Mouse (Mus musculus) hindbrain, embryonic 11.5 days (tissue): ENCODE measurements around the gene Arrdc2. TPM values are rescaled to one million over a fixed set of nuclear protein-coding genes. Genes with fewer than 3 reads are reported as not detected.

Experiments used
- ATAC-seq: fragments of 200-750 bp; cut with Nextera tagmentation; 2 replicates; pipeline ENCODE4 v1.8.0; 2017; ENCODE audit warnings: mild to moderate bottlenecking, moderate TSS enrichment, moderate library complexity; ENCODE audit not compliant: low FRiP score
- DNase-seq: peaks from one replicate; pipeline ENCODE4 v3.0.0-alpha.2; 2015; ENCODE audit warnings: low spot score
- H3K27ac ChIP-seq: fragments of 300-500 bp; sonication (generic); 2 replicates; pipeline ENCODE4 v1.5.1; 2014; ENCODE audit warnings: mild to moderate bottlenecking, low read depth, low read length
- H3K27me3 ChIP-seq: fragments of 300-500 bp; sonication (generic); 2 replicates; pipeline ENCODE4 v1.6.1; 2014; ENCODE audit warnings: mild to moderate bottlenecking, low read length, moderate library complexity, mixed read lengths; ENCODE audit not compliant: control insufficient read depth, insufficient read depth
- H3K36me3 ChIP-seq: fragments of 300-500 bp; sonication (generic); 2 replicates; pipeline ENCODE4 v1.6.1; 2014; ENCODE audit warnings: mild to moderate bottlenecking, low read length, moderate library complexity, mixed read lengths; ENCODE audit not compliant: control insufficient read depth, insufficient read depth
- H3K4me1 ChIP-seq: fragments of 300-500 bp; sonication (generic); replicated peaks from 2 replicates; pipeline ENCODE4 v1.6.1; 2014; ENCODE audit warnings: low read length, mixed read lengths; ENCODE audit not compliant: control insufficient read depth, insufficient read depth
- H3K4me2 ChIP-seq: fragments of 300-500 bp; sonication (generic); replicated peaks from 2 replicates; pipeline ENCODE4 v1.6.1; 2014; ENCODE audit warnings: mild to moderate bottlenecking, low read depth, low read length
- H3K4me3 ChIP-seq: fragments of 300-500 bp; sonication (generic); 2 replicates; pipeline ENCODE4 v1.5.1; 2014; ENCODE audit warnings: low read depth, low read length
- H3K9ac ChIP-seq: fragments of 300-500 bp; sonication (generic); 2 replicates; pipeline ENCODE4 v1.6.1; 2014; ENCODE audit warnings: low read depth, low read length
- H3K9me3 ChIP-seq: fragments of 300-500 bp; sonication (generic); 2 replicates; pipeline ENCODE4 v1.6.1; 2016; ENCODE audit warnings: low read length; ENCODE audit not compliant: control insufficient read depth
- WGBS: fragments of 180-500 bp; shearing (Covaris S2); extraction: QIAGEN DNeasy Blood & Tissue Kit; methylation state at CpG from one replicate; pipeline ENCODE4 v1.1.7; 2014; 5-methylcytosine and 5-hydroxymethylcytosine counted together
- polyA plus RNA-seq: library from polyadenylated mRNA; unstranded; fragments of >200 nt; fragmentation: Nextera tagmentation; extraction: Ambion mirVana; gene quantifications from 2 replicates; pipeline ENCODE4 v1.2.1, GENCODE M21; 2014

The Arrdc2 gene
- polyA plus RNA-seq, result 9.9 and 10.3 TPM in 2 replicates

GRCm38 (mm10) chr8:70839408-70840351 lies at the start of gene Arrdc2:
TSS of gene Arrdc2 (minus strand) at chr8:70839720.
- Histone ChIP-seq H3K4me2 (peak within 1 kb of the TSS; percentile 83), H3K36me3 (no peaks in the 10 kb centered on the region), H3K9ac (peak within 1 kb of the TSS; percentile 70), H3K27ac (peak within 1 kb of the TSS; percentile 67), H3K4me3 (peak within 1 kb of the TSS; percentile 57), H3K27me3 (no peaks in the 10 kb centered on the region), H3K9me3 (no peaks in the 10 kb centered on the region), H3K4me1 (peaks cover 5% of the 10 kb centered on the region; the same call in 1 of the 2 replicates)
- peak; percentile 99 for DNase-seq
- ATAC-seq, result peak; percentile 97
- 2% methylated on average over 55 of the region's 55 CpGs for WGBS

DNA sequence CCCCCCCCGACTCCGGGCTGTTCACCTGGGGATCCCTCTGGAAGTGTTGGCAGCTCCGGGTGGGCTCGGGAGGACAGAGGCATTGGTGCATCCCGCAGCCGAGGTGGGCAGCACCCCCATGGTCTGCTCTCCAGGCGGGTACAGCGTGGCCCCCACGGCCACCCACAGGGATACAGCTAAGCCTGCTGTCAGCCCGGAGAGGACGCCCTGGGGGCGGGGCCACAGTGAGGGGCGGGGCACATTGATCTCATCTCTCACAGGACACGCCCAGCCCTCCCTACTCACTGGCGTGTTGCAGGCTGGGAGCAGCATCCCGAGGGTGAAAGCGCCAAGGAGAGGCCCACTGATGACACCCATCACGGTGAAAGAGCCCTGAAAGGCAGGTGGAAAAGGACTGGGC lies 48.1 kb upstream of the Arrdc2 start:
- ATAC-seq, result peak; percentile 26; the same call in 1 of the 2 replicates
- 0 out of 2 replicates have a peak overlapping the region, but pooled peaks have one; percentile 6 for H3K4me3 ChIP-seq
- peaks cover 28% of the 10 kb centered on the region for H3K27me3 ChIP-seq
- peaks cover 7% of the 10 kb centered on the region; the same call in 1 of the 2 replicates for H3K4me1 ChIP-seq
- H3K4me2 ChIP-seq, result peak overlapping the region; percentile 23; the same call in 1 of the 2 replicates
- H3K36me3 ChIP-seq, result no peaks in the 10 kb centered on the region
- no peaks in the 10 kb centered on the region for H3K9me3 ChIP-seq
- peak; percentile 53 for DNase-seq
- WGBS, result 3% methylated on average over 17 of the region's 18 CpGs
- no peak overlapping the region for H3K27ac ChIP-seq
- H3K9ac ChIP-seq, result no peak overlapping the region

GRCm38 (mm10) chr8:70885612-70886011 lies 46.1 kb upstream of the Arrdc2 start:
- no peaks in the 10 kb centered on the region; the same call in 1 of the 2 replicates for H3K4me1 ChIP-seq
- no peaks in the 10 kb centered on the region for H3K9me3 ChIP-seq
- H3K27me3 ChIP-seq, result peaks cover 7% of the 10 kb centered on the region
- 14% methylated on average over 12 of the region's 12 CpGs for WGBS
- no peak for ATAC-seq
- no peak overlapping the region for H3K4me3 ChIP-seq
- H3K27ac ChIP-seq, result no peak overlapping the region
- H3K9ac ChIP-seq, result no peak overlapping the region
- H3K36me3 ChIP-seq, result no peaks in the 10 kb centered on the region
- DNase-seq, result peak; percentile 44
- no peak overlapping the region for H3K4me2 ChIP-seq

DNA sequence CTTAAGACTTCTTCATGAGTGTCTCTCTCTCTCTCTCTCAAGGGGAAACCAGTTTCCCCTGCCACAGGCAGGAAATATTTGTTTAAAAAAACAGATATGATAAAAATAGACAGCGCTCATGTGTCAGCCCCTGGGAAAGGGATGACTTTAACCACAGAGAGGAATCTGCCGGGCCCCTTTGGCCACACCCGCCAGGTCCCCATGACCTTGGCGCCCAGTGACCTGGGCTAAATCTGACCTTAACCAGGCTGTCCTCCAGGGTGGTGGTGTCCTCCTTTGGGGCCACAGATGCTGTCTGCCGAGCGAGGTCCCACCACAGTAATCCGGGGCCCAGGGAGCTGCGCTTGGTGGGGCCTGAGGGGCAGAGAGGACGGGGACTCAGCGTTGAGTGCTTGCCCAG lies 45.2 kb upstream of the Arrdc2 start:
- no peak overlapping the region for H3K4me3 ChIP-seq
- H3K9me3 ChIP-seq, result no peaks in the 10 kb centered on the region
- 93% methylated on average over 10 of the region's 10 CpGs for WGBS
- H3K36me3 ChIP-seq, result no peaks in the 10 kb centered on the region
- H3K9ac ChIP-seq, result no peak overlapping the region
- no peak for ATAC-seq
- H3K27ac ChIP-seq, result no peak overlapping the region
- DNase-seq, result no peak
- H3K27me3 ChIP-seq, result no peaks in the 10 kb centered on the region; the same call in 1 of the 2 replicates
- no peak overlapping the region for H3K4me2 ChIP-seq
- H3K4me1 ChIP-seq, result peaks cover 3% of the 10 kb centered on the region

DNA sequence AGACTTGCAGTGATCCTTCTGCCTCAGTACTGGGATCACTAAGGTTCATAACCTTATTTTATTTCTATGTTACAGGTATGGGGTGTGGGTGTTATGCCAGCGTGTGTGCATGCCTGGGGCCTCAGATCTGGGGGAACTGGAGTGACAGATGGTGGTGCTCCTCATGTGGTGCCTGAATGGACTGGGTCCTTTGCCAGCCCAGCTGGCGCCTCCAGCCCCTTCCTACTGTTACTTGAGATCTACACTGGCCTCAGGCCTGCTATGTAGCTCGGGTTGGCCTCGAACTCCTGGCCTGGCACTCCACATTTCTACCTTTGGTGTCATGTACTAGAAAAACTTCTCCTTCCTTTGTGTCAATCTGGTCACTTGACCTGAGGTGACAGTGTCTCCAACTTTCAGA lies 44.7 kb upstream of the Arrdc2 start:
- ATAC-seq (no peak), DNase-seq (no peak)
- no peaks in the 10 kb centered on the region for H3K9me3 ChIP-seq
- H3K36me3 ChIP-seq, result no peaks in the 10 kb centered on the region
- 88% methylated on average over 4 of the region's 4 CpGs for WGBS
- no peak overlapping the region for H3K27ac ChIP-seq
- H3K4me1 ChIP-seq, result peaks cover 3% of the 10 kb centered on the region
- no peak overlapping the region for H3K4me2 ChIP-seq
- no peaks in the 10 kb centered on the region; the same call in 1 of the 2 replicates for H3K27me3 ChIP-seq
- no peak overlapping the region for H3K4me3 ChIP-seq
- H3K9ac ChIP-seq, result no peak overlapping the region

DNA sequence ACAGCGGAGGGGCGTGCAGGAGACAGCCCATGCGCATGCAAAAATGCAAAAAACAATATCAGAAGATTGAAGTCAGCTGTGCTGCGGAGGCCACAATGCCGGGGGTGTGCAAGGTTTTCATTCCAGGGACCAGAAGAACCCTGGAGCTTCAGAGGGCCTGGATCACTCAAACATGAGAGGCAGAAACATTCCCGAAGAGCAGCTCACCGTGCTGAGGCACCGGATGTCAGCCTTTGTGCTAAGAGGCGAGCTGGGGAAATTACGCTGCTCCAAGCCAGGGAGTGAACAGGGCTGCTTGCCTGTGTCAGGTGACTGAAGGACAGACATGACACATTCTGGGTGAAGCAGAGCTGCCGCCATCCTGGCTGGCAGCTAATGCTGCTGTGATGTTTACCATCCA lies 41.0 kb upstream of the Arrdc2 start:
- H3K9ac ChIP-seq, result no peak overlapping the region
- H3K27ac ChIP-seq, result no peak overlapping the region
- peaks cover 3% of the 10 kb centered on the region; the same call in 1 of the 2 replicates for H3K4me1 ChIP-seq
- H3K4me2 ChIP-seq, result no peak overlapping the region
- H3K36me3 ChIP-seq, result no peaks in the 10 kb centered on the region
- no peaks in the 10 kb centered on the region for H3K9me3 ChIP-seq
- H3K4me3 ChIP-seq, result no peak overlapping the region
- H3K27me3 ChIP-seq, result no peaks in the 10 kb centered on the region
- no peak for ATAC-seq
- DNase-seq, result no peak
- 31% methylated on average over 11 of the region's 11 CpGs for WGBS

DNA sequence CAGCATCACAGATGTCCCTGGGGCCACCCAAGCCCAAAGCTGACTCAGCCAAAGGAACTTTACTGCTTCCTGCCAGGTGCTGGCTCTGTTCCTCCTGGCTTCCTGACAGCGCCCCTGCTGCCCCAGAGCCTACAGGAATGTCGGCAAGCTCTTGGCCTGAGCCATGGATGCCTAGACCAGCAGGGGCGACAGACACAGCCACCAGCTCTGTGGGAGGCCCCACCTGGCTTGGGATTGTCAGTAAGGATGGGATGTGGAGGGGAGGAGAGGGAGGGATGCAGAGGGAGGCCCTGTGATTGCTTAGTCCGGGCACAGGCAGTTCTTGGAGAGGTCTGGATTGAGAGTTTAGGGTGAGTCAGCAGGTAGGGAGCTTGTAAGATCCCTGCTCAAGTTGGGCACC lies 40.6 kb upstream of the Arrdc2 start:
- H3K4me2 ChIP-seq, result no peak overlapping the region
- H3K9ac ChIP-seq, result no peak overlapping the region
- DNase-seq (no peak), ATAC-seq (no peak)
- peaks cover 3% of the 10 kb centered on the region; the same call in 1 of the 2 replicates for H3K4me1 ChIP-seq
- 6% methylated on average over 4 of the region's 4 CpGs for WGBS
- H3K27me3 ChIP-seq, result no peaks in the 10 kb centered on the region
- no peak overlapping the region for H3K27ac ChIP-seq
- no peak overlapping the region for H3K4me3 ChIP-seq
- no peaks in the 10 kb centered on the region for H3K36me3 ChIP-seq
- H3K9me3 ChIP-seq, result no peaks in the 10 kb centered on the region

DNA sequence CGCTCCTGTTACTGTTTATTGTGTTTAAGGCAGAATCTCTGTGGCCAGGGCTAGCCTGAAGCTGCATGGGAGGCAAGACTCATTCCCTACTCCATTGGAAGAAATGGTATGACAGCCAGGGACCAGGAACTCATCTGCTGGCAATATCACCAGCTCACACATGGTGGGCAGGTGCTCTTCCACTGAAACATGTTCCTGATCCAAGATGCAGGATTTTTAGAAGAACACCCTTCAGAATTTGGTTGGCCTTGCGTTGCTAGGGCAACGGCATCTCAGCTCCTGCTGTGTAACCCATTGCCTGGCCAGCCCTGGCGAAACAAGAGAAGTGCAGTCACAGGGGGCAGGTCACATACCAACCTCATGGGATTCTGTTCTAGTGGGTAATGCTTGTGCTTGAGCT lies 40.0 kb upstream of the Arrdc2 start:
- H3K9me3 ChIP-seq, result no peaks in the 10 kb centered on the region
- no peak overlapping the region for H3K4me3 ChIP-seq
- no peak overlapping the region for H3K4me2 ChIP-seq
- H3K4me1 ChIP-seq, result peaks cover 3% of the 10 kb centered on the region; the same call in 1 of the 2 replicates
- no peak for DNase-seq
- H3K9ac ChIP-seq, result no peak overlapping the region
- 43% methylated on average over 4 of the region's 4 CpGs for WGBS
- no peak for ATAC-seq
- H3K36me3 ChIP-seq, result no peaks in the 10 kb centered on the region
- H3K27ac ChIP-seq, result no peak overlapping the region
- H3K27me3 ChIP-seq, result no peaks in the 10 kb centered on the region
